19 mouse cellular contexts compared by ENCODE assay signal in genomic region chr11:72447475-72447874, GRCm38 (mm10). TPM values are rescaled to one million over a fixed set of nuclear protein-coding genes. Genes with fewer than 3 reads are reported as not detected.
DNase-seq lines count a peak whose midpoint lies in the region; ATAC-seq and TF ChIP-seq lines count a peak whose summit lies in the region.
"Had no signal": no experiment of that assay in that cellular context is flagged by ENCODE, and none has a peak within 500 bp of the region (broad histone marks: within the 10 kb centered on the region; RNA-seq: fewer than 3 reads in every experiment).

No protein-coding gene starts in this region.

- no peak for TF ChIP-seq POLR2A in heart, adult 2 months (IDR thresholded peaks at IDR 0.05; ENCODE audit: insufficient read depth, low read depth, low read length)

- no peak overlapping the region for H3K9ac ChIP-seq in heart, adult 2 months (ENCODE audit: low read depth, low read length)
- H3K9ac ChIP-seq in liver, postnatal 0 days (replicated peaks): no peak overlapping the region
- H3K9ac ChIP-seq in liver, embryonic 11.5 days (ENCODE audit: low read depth, low read length): no peak overlapping the region
- H3K9ac ChIP-seq: hindbrain, embryonic 12.5 days; limb, embryonic 15.5 days had no signal

- H3K36me3 ChIP-seq in heart, adult 2 months (ENCODE audit: control insufficient read depth, insufficient read depth, low read length): no peaks in the 10 kb centered on the region
- H3K36me3 ChIP-seq in liver, postnatal 0 days (replicated peaks; ENCODE audit: insufficient read depth, low read length): peaks cover 93% of the 10 kb centered on the region
- H3K36me3 ChIP-seq in liver, embryonic 11.5 days (ENCODE audit: control insufficient read depth, insufficient read depth, low read length): peaks cover 86% of the 10 kb centered on the region

- no peaks in the 10 kb centered on the region for H3K27me3 ChIP-seq in heart, adult 2 months (ENCODE audit: control insufficient read depth, insufficient read depth, low read length)
- H3K27me3 ChIP-seq in liver, postnatal 0 days (ENCODE audit: insufficient read depth, low read length): no peaks in the 10 kb centered on the region
- no peaks in the 10 kb centered on the region for H3K27me3 ChIP-seq in liver, embryonic 11.5 days (replicated peaks; ENCODE audit: control insufficient read depth, insufficient read depth, low read length)
- H3K27me3 ChIP-seq: hindbrain, embryonic 12.5 days; limb, embryonic 15.5 days had no signal

- WGBS in heart, adult 2 months: 67% methylated on average over 8 of the region's 8 CpGs
- WGBS in liver, postnatal 0 days (ENCODE audit: insufficient replicate concordance): 74% methylated on average over 8 of the region's 8 CpGs
- WGBS in liver, embryonic 11.5 days: 85% methylated on average over 8 of the region's 8 CpGs

- no peak overlapping the region for H3K4me3 ChIP-seq in heart, adult 2 months
- no peak overlapping the region for H3K4me3 ChIP-seq in liver, postnatal 0 days (ENCODE audit: low read depth, low read length)
- no peak overlapping the region for H3K4me3 ChIP-seq in liver, embryonic 11.5 days (ENCODE audit: low read depth, low read length)
- H3K4me3 ChIP-seq: hindbrain, embryonic 12.5 days; limb, embryonic 15.5 days had no signal

- no peaks in the 10 kb centered on the region for H3K9me3 ChIP-seq in liver, postnatal 0 days (ENCODE audit: low read length)
- H3K9me3 ChIP-seq in liver, embryonic 11.5 days (ENCODE audit: control insufficient read depth, low read length): no peaks in the 10 kb centered on the region
- H3K9me3 ChIP-seq: hindbrain, embryonic 12.5 days; limb, embryonic 15.5 days had no signal

- H3K79me2 ChIP-seq in heart, adult 2 months (replicated peaks; ENCODE audit: control insufficient read depth, insufficient read depth, low read length): no peaks in the 10 kb centered on the region

- DNase-seq in heart, adult 2 months: no peak
- DNase-seq in heart, postnatal 25 days (ENCODE audit: low spot score): no peak
- no peak for DNase-seq in liver, postnatal 0 days
- no peak for DNase-seq in liver, embryonic 11.5 days (ENCODE audit: low spot score)
- peak; percentile 77 for DNase-seq in ES-CJ7 (ENCODE audit: low read depth, low spot score)
- DNase-seq in right cerebral cortex, postnatal 14 days: no peak
- DNase-seq: adrenal gland, adult 8-10 months; kidney, adult 18-20 months; lung, postnatal 4 days; thymus, postnatal 4 days had no signal

- no peaks in the 10 kb centered on the region for H3K4me1 ChIP-seq in heart, adult 2 months (ENCODE audit: control insufficient read depth, insufficient read depth, low read length)
- peaks cover 3% of the 10 kb centered on the region for H3K4me1 ChIP-seq in liver, postnatal 0 days (ENCODE audit: insufficient read depth)
- H3K4me1 ChIP-seq in liver, embryonic 11.5 days (replicated peaks; ENCODE audit: control insufficient read depth, insufficient read depth, low read length): peaks cover 14% of the 10 kb centered on the region

- intact Hi-C loops in heart, adult 2 months (cut with DNase I): loop anchor here (5.0 to 10.0 kb wide), 2 partner anchors 40 to 347 kb away; partner anchors contain the start of genes Cyb5d2, Spns2 and Zzef1
- intact Hi-C loops in heart, postnatal 25 days (cut with DNase I): no loop called here

- no peak overlapping the region for H3K4me2 ChIP-seq in liver, postnatal 0 days (ENCODE audit: low read depth, low read length)
- H3K4me2 ChIP-seq in liver, embryonic 11.5 days: no peak overlapping the region
- H3K4me2 ChIP-seq: heart, embryonic 11.5 days; hindbrain, embryonic 12.5 days; limb, embryonic 15.5 days had no signal

- peak; percentile 56 for TF ChIP-seq CTCF in heart, adult 2 months (IDR thresholded peaks at IDR 0.05)
- peak; percentile 42; the same call in 1 of the 2 replicates for TF ChIP-seq CTCF in liver, postnatal 0 days (IDR thresholded peaks at IDR 0.05; ENCODE audit: low read depth)

- ATAC-seq in liver, postnatal 0 days: no peak
- ATAC-seq in liver, embryonic 11.5 days (replicated peaks; ENCODE audit: low FRiP score): no peak
- peak; percentile 49 for ATAC-seq in megakaryocyte progenitor cell, adult 5-6 weeks (replicated peaks; ENCODE audit: poor library complexity)
- ATAC-seq in activated CD4-positive, CD25-positive, alpha-beta regulatory T cell, adult 4 months: no peak

- H3K27ac ChIP-seq in heart, adult 2 months: no peak overlapping the region
- no peak overlapping the region for H3K27ac ChIP-seq in liver, postnatal 0 days (ENCODE audit: low read depth)
- no peak overlapping the region for H3K27ac ChIP-seq in liver, embryonic 11.5 days (ENCODE audit: low read depth, low read length)
- H3K27ac ChIP-seq: hindbrain, embryonic 12.5 days; limb, embryonic 15.5 days had no signal

- TF ChIP-seq EP300 in heart, adult 2 months (IDR thresholded peaks at IDR 0.05; ENCODE audit: insufficient read depth, low read depth, low read length): no peak
- TF ChIP-seq EP300 in liver, postnatal 0 days (IDR thresholded peaks at IDR 0.05; ENCODE audit: low read depth): no peak

RNA-seq across cellular contexts. Expression of gene Mybbp1a, which starts 6.3 kb away (rescaled TPM):
- total RNA-seq in heart, adult 2 months (2021): 10 to 100 TPM; 42.7 to 46.1 TPM
- polyA plus RNA-seq in heart, adult 2 months (2012; rRNA removed): 21.8 and 30.6 TPM in 2 replicates
- total RNA-seq in heart, postnatal 25 days (2021): 10 to 100 TPM; 40.9 to 42.8 TPM
- 40.2 and 44.5 TPM in 2 replicates for polyA plus RNA-seq in liver, postnatal 0 days (2015; fragmentation: Nextera tagmentation; extraction: Ambion mirVana)
- 263 and 272 TPM in 2 replicates for polyA plus RNA-seq in liver, embryonic 11.5 days (2014; fragmentation: Nextera tagmentation; extraction: Ambion mirVana)
- total RNA-seq in megakaryocyte progenitor cell, adult 5-6 weeks (2015): 255 and 264 TPM in 2 replicates
- total RNA-seq in megakaryocyte progenitor cell, adult 5-6 weeks (2017): 148 and 164 TPM in 2 replicates
- polyA plus RNA-seq in activated CD4-positive, CD25-positive, alpha-beta regulatory T cell, adult 4 months (2017; shearing (Covaris generic)): 10 to 100 TPM; 55.5 to 77.9 TPM

RNA-seq across cellular contexts. Expression of gene Ggt6, which starts 12.1 kb away (rescaled TPM):
- not detected for total RNA-seq in heart, adult 2 months (2021)
- 0.20 TPM in 1 of 2 replicates, not detected in the other for polyA plus RNA-seq in heart, adult 2 months (2012; rRNA removed)
- total RNA-seq in heart, postnatal 25 days (2021): under 1 TPM in 1 of 2 experiments, not detected in 1; 0.31 TPM
- 0.79 and 1.2 TPM in 2 replicates for polyA plus RNA-seq in liver, postnatal 0 days (2015; fragmentation: Nextera tagmentation; extraction: Ambion mirVana)
- polyA plus RNA-seq in liver, embryonic 11.5 days (2014; fragmentation: Nextera tagmentation; extraction: Ambion mirVana): not detected in 2 replicates
- not detected in 2 replicates for total RNA-seq in megakaryocyte progenitor cell, adult 5-6 weeks (2015)
- not detected in 2 replicates for total RNA-seq in megakaryocyte progenitor cell, adult 5-6 weeks (2017)
- not detected for polyA plus RNA-seq in activated CD4-positive, CD25-positive, alpha-beta regulatory T cell, adult 4 months (2017; shearing (Covaris generic))
- total RNA-seq: monocyte, adult 5-6 weeks had no signal
- polyA plus RNA-seq: C2C12; forebrain, embryonic 11.5 days; heart, embryonic 11.5 days; neural tube, embryonic 14.5 days had no signal

RNA-seq across cellular contexts. Expression of gene Smtnl2, which starts 36.0 kb away (rescaled TPM):
- 10 to 100 TPM; 13.1 to 14.3 TPM for total RNA-seq in heart, adult 2 months (2021)
- 12.7 and 18.9 TPM in 2 replicates for polyA plus RNA-seq in heart, adult 2 months (2012; rRNA removed)
- 10 to 100 TPM; 19.0 to 21.6 TPM for total RNA-seq in heart, postnatal 25 days (2021)
- 3.5 and 4.0 TPM in 2 replicates for polyA plus RNA-seq in liver, postnatal 0 days (2015; fragmentation: Nextera tagmentation; extraction: Ambion mirVana)
- 22.9 and 24.8 TPM in 2 replicates for polyA plus RNA-seq in liver, embryonic 11.5 days (2014; fragmentation: Nextera tagmentation; extraction: Ambion mirVana)
- total RNA-seq in megakaryocyte progenitor cell, adult 5-6 weeks (2015): not detected in 2 replicates
- total RNA-seq in megakaryocyte progenitor cell, adult 5-6 weeks (2017): 0.14 TPM in 1 of 2 replicates, not detected in the other
- not detected for polyA plus RNA-seq in activated CD4-positive, CD25-positive, alpha-beta regulatory T cell, adult 4 months (2017; shearing (Covaris generic))
- total RNA-seq: monocyte, adult 5-6 weeks had no signal

RNA-seq across cellular contexts. Expression of gene Spns2, which starts 42.2 kb away (rescaled TPM):
- 1 to 10 TPM; 6.1 to 7.9 TPM for total RNA-seq in heart, adult 2 months (2021)
- polyA plus RNA-seq in heart, adult 2 months (2012; rRNA removed): 13.8 and 18.1 TPM in 2 replicates
- total RNA-seq in heart, postnatal 25 days (2021): 10 to 100 TPM in 1 of 2 experiments, 1 to 10 TPM in 1; 9.2 to 12.9 TPM
- polyA plus RNA-seq in liver, postnatal 0 days (2015; fragmentation: Nextera tagmentation; extraction: Ambion mirVana): 4.1 and 4.9 TPM in 2 replicates
- 20.0 and 21.0 TPM in 2 replicates for polyA plus RNA-seq in liver, embryonic 11.5 days (2014; fragmentation: Nextera tagmentation; extraction: Ambion mirVana)
- total RNA-seq in megakaryocyte progenitor cell, adult 5-6 weeks (2015): 18.0 and 25.8 TPM in 2 replicates
- total RNA-seq in megakaryocyte progenitor cell, adult 5-6 weeks (2017): 8.8 and 13.0 TPM in 2 replicates
- not detected for polyA plus RNA-seq in activated CD4-positive, CD25-positive, alpha-beta regulatory T cell, adult 4 months (2017; shearing (Covaris generic))
